Mouse (Mus musculus) limb, embryonic 11.5 days (tissue): Measurements from ENCODE around the gene Casz1. TPM values are rescaled to one million over a fixed set of nuclear protein-coding genes. Genes with fewer than 3 reads are reported as not detected.

ENCODE experiments used
- ATAC-seq: fragments of 200-750 bp; cut with Nextera tagmentation; 2 replicates; pipeline ENCODE4 v1.8.0; 2017; ENCODE audit warnings: low read depth; ENCODE audit not compliant: insufficient number of reproducible peaks, low FRiP score, low TSS enrichment
- DNase-seq: peaks from one replicate; pipeline ENCODE4 v3.0.0-alpha.2; 2015; ENCODE audit warnings: low spot score
- H3K27ac ChIP-seq: fragments of 300-500 bp; sonication (generic); replicated peaks from 2 replicates; pipeline ENCODE4 v1.5.1; 2014; ENCODE audit warnings: low read depth, mild to moderate bottlenecking, low read length
- H3K27me3 ChIP-seq: fragments of 300-500 bp; sonication (generic); 2 replicates; pipeline ENCODE4 v1.6.1; 2014; ENCODE audit warnings: mild to moderate bottlenecking, low read length, mixed read lengths; ENCODE audit not compliant: control insufficient read depth, insufficient read depth
- H3K36me3 ChIP-seq: fragments of 300-500 bp; sonication (generic); 2 replicates; pipeline ENCODE4 v1.6.1; 2014; ENCODE audit warnings: mild to moderate bottlenecking, low read length, moderate library complexity, mixed read lengths; ENCODE audit not compliant: control insufficient read depth, insufficient read depth
- H3K4me1 ChIP-seq: fragments of 300-500 bp; sonication (generic); 2 replicates; pipeline ENCODE4 v1.6.1; 2014; ENCODE audit warnings: low read length, mixed read lengths; ENCODE audit not compliant: control insufficient read depth, insufficient read depth
- H3K4me2 ChIP-seq: fragments of 300-500 bp; sonication (generic); 2 replicates; pipeline ENCODE4 v1.6.1; 2014; ENCODE audit warnings: low read depth, mild to moderate bottlenecking, moderate library complexity; ENCODE audit not compliant: severe bottlenecking
- H3K4me3 ChIP-seq: fragments of 300-500 bp; sonication (generic); 2 replicates; pipeline ENCODE4 v1.5.1; 2014; ENCODE audit warnings: low read depth, low read length
- H3K9ac ChIP-seq: fragments of 300-500 bp; sonication (generic); 2 replicates; pipeline ENCODE4 v1.6.1; 2014; ENCODE audit warnings: mild to moderate bottlenecking, low read length
- H3K9me3 ChIP-seq: fragments of 300-500 bp; sonication (generic); 2 replicates; pipeline ENCODE4 v1.6.1; 2016; ENCODE audit warnings: low read length; ENCODE audit not compliant: control insufficient read depth
- WGBS: fragments of 180-500 bp; shearing (Covaris S2); extraction: QIAGEN DNeasy Blood & Tissue Kit; methylation state at CpG from one replicate; pipeline ENCODE4 v1.1.7; 2014; 5-methylcytosine and 5-hydroxymethylcytosine counted together
- polyA plus RNA-seq: library from polyadenylated mRNA; unstranded; fragments of >200 nt; fragmentation: Nextera tagmentation; extraction: Ambion mirVana; gene quantifications from 2 replicates; pipeline ENCODE4 v1.2.1, GENCODE M21; 2014

Gene Casz1
- polyA plus RNA-seq, 1 experiment from 2014 or later: 1.6 TPM

- no peak overlapping the region for H3K9ac ChIP-seq
- H3K4me1 ChIP-seq: peaks cover 36% of the 10 kb centered on the region
- DNase-seq (no peak), ATAC-seq (no peak)
- H3K4me2 ChIP-seq: no peak overlapping the region
- no peak overlapping the region for H3K4me3 ChIP-seq
- H3K9me3 ChIP-seq: no peaks in the 10 kb centered on the region
- H3K27me3 ChIP-seq: no peaks in the 10 kb centered on the region
- 0 out of 2 replicates have a peak, but pooled peaks cover 4% of the 10 kb centered on the region for H3K36me3 ChIP-seq
- no peak overlapping the region for H3K27ac ChIP-seq
- 81% methylated on average over 7 of the region's 7 CpGs for whole genome bisulfite sequencing
Observed at GRCm38 (mm10) chr4:148974833-148975232, 170.6 kb downstream of the Casz1 start.

GRCm38 (mm10) chr4:148978221-148978855 lies 174.1 kb downstream of the Casz1 start:
- no peaks in the 10 kb centered on the region for H3K9me3 ChIP-seq
- no peak overlapping the region for H3K4me3 ChIP-seq
- DNase-seq: no peak
- H3K4me2 ChIP-seq: no peak overlapping the region
- H3K36me3 ChIP-seq: no peaks in the 10 kb centered on the region
- no peak overlapping the region for H3K9ac ChIP-seq
- WGBS: 54% methylated on average over 9 of the region's 9 CpGs
- no peaks in the 10 kb centered on the region for H3K27me3 ChIP-seq
- no peak for ATAC-seq
- no peak overlapping the region for H3K27ac ChIP-seq
- H3K4me1 ChIP-seq: peaks cover 34% of the 10 kb centered on the region

GRCm38 (mm10) chr4:148978926-148979325 lies 174.7 kb downstream of the Casz1 start:
- Histone ChIP-seq H3K9me3 (no peaks in the 10 kb centered on the region), H3K27me3 (no peaks in the 10 kb centered on the region), H3K4me1 (peaks cover 37% of the 10 kb centered on the region), H3K36me3 (no peaks in the 10 kb centered on the region), H3K9ac (no peak overlapping the region), H3K27ac (no peak overlapping the region), H3K4me2 (no peak overlapping the region), H3K4me3 (no peak overlapping the region)
- DNase-seq (no peak), ATAC-seq (no peak)
- 91% methylated on average over 11 of the region's 11 CpGs for WGBS

GRCm38 (mm10) chr4:148979837-148980236 lies 175.6 kb downstream of the Casz1 start:
- peaks cover 45% of the 10 kb centered on the region for H3K4me1 ChIP-seq
- 62% methylated on average over 11 of the region's 11 CpGs for WGBS
- ATAC-seq (no peak), DNase-seq (no peak)
- no peak overlapping the region for H3K27ac ChIP-seq
- H3K36me3 ChIP-seq: no peaks in the 10 kb centered on the region
- H3K4me2 ChIP-seq: no peak overlapping the region
- no peaks in the 10 kb centered on the region for H3K27me3 ChIP-seq
- H3K9ac ChIP-seq: no peak overlapping the region
- H3K4me3 ChIP-seq: no peak overlapping the region
- no peaks in the 10 kb centered on the region for H3K9me3 ChIP-seq

- H3K27ac ChIP-seq: no peak overlapping the region
- 71% methylated on average over 6 of the region's 6 CpGs for WGBS
Observed at GRCm38 (mm10) chr4:148982274-148982673, 178.0 kb downstream of the Casz1 start.

GRCm38 (mm10) chr4:148984701-148985540 lies 180.7 kb downstream of the Casz1 start:
- no peak overlapping the region for H3K9ac ChIP-seq
- peak overlapping the region; percentile 11; the same call in 1 of the 2 replicates for H3K4me2 ChIP-seq
- H3K4me3 ChIP-seq: no peak overlapping the region
- no peaks in the 10 kb centered on the region for H3K36me3 ChIP-seq
- no peaks in the 10 kb centered on the region for H3K27me3 ChIP-seq
- DNase-seq: peak; percentile 68
- no peaks in the 10 kb centered on the region for H3K9me3 ChIP-seq
- WGBS: 16% methylated on average over 19 of the region's 19 CpGs
- H3K4me1 ChIP-seq: peaks cover 78% of the 10 kb centered on the region
- peak; percentile 55 for ATAC-seq
- H3K27ac ChIP-seq: peak overlapping the region; percentile 79

More at GRCm38 (mm10) chr4:148982274-148982673, 178.0 kb downstream of the Casz1 start:
- no peaks in the 10 kb centered on the region for H3K27me3 ChIP-seq
- H3K4me2 ChIP-seq: no peak overlapping the region
- peaks cover 69% of the 10 kb centered on the region for H3K4me1 ChIP-seq
- H3K9ac ChIP-seq: no peak overlapping the region
- no peaks in the 10 kb centered on the region for H3K9me3 ChIP-seq
- H3K4me3 ChIP-seq: no peak overlapping the region
- no peaks in the 10 kb centered on the region for H3K36me3 ChIP-seq
- no peak for DNase-seq
- no peak for ATAC-seq

- H3K4me3 ChIP-seq: no peak overlapping the region
- H3K9ac ChIP-seq: peak overlapping the region; percentile 3; the same call in 1 of the 2 replicates
- H3K4me1 ChIP-seq: peaks cover 82% of the 10 kb centered on the region
- ATAC-seq (no peak; the same call in 1 of the 2 replicates), DNase-seq (peak; percentile 70)
- H3K9me3 ChIP-seq: no peaks in the 10 kb centered on the region
- peak overlapping the region; percentile 79 for H3K27ac ChIP-seq
- H3K27me3 ChIP-seq: no peaks in the 10 kb centered on the region
- peak overlapping the region; percentile 14; the same call in 1 of the 2 replicates for H3K4me2 ChIP-seq
- no peaks in the 10 kb centered on the region for H3K36me3 ChIP-seq
- 22% methylated on average over 24 of the region's 24 CpGs for WGBS
Observed at GRCm38 (mm10) chr4:148985541-148986476, 181.6 kb downstream of the Casz1 start.

- ATAC-seq (peak; percentile 69; the same call in 1 of the 2 replicates), DNase-seq (no peak)
- Histone ChIP-seq H3K27me3 (no peaks in the 10 kb centered on the region), H3K9ac (no peak overlapping the region), H3K36me3 (no peaks in the 10 kb centered on the region), H3K4me1 (peaks cover 57% of the 10 kb centered on the region), H3K4me2 (no peak overlapping the region; the same call in 1 of the 2 replicates), H3K9me3 (no peaks in the 10 kb centered on the region), H3K27ac (peak overlapping the region; percentile 10; the same call in 1 of the 2 replicates), H3K4me3 (no peak overlapping the region)
- WGBS: 1% methylated on average over 2 of the region's 2 CpGs
Observed at GRCm38 (mm10) chr4:148990038-148990437, 185.8 kb downstream of the Casz1 start.
